Mouse (Mus musculus) lung, adult 2 months (tissue): Measurements from ENCODE around the gene Duox2. TPM values are rescaled to one million over a fixed set of nuclear protein-coding genes. Genes with fewer than 3 reads are reported as not detected.

Experiments
- DNase-seq: peaks from one replicate; pipeline ENCODE4 v3.0.0; 2022
- H3K4me1 ChIP-seq: fragments of 200-500 bp; 2 replicates; pipeline ENCODE4 v1.6.1; 2011; ENCODE audit warnings: low read length; ENCODE audit not compliant: control insufficient read depth, insufficient read depth
- H3K4me3 ChIP-seq: fragments of 200-500 bp; replicated peaks from 2 replicates; pipeline ENCODE3; 2011; ENCODE audit warnings: low read depth, mild to moderate bottlenecking, control low read depth, low read length; ENCODE audit errors: extremely low read depth
- CTCF ChIP-seq: fragments of 200-500 bp; IDR thresholded peaks from 2 replicates; pipeline ENCODE4 v1.5.1; 2011; ENCODE audit warnings: mild to moderate bottlenecking, low read length, control low read depth; ENCODE audit not compliant: insufficient read depth
- POLR2A ChIP-seq: fragments of 200-500 bp; IDR thresholded peaks from 2 replicates; pipeline ENCODE4 v1.6.1; 2011; ENCODE audit warnings: low read depth, mild to moderate bottlenecking, control low read depth, low read length, borderline replicate concordance; ENCODE audit errors: extremely low read depth
- WGBS: fragments of 180-500 bp; shearing (Covaris S2); methylation state at CpG from one replicate; pipeline ENCODE4 v1.1.7; 2018; 5-methylcytosine and 5-hydroxymethylcytosine counted together
- polyA plus RNA-seq: library from polyadenylated mRNA; depleted of rRNA; stranded (reverse); fragments of >200 nt; gene quantifications from 2 replicates; pipeline ENCODE4 v1.2.3, GENCODE M21; 2012

Gene Duox2
- polyA plus RNA-seq, 1 experiment: 0.72 TPM

DNA sequence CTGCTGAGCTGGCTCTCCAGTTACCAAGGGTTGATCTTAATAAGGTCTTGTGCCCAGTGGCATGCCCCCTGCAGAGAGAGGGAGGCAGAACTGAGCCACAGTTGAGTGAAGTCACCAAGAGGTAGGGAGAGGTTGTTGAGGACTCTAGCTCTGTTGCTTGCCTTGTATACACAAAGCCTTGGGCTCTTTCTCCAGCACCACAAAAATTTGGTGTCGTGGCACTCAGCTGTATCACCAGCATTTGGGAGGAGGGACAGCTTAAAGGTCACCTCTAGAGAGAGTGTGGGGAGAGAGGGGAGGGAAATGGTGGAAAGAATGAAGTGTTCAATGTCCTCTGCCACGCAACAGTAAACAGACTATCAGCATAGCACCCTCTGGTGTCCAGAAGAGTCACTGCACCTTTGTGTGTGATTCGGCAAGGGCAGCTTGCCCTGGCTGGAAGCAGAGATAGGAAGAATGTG lies 54.5 kb downstream of the Duox2 start:
- 1% methylated on average over 3 of the region's 3 CpGs for WGBS
- DNase-seq: peak; percentile 73
- TF ChIP-seq POLR2A (no peak), CTCF (peak; percentile 95)
- Histone ChIP-seq H3K4me3 (no peak overlapping the region), H3K4me1 (no peaks in the 10 kb centered on the region; the same call in 1 of the 2 replicates)

DNA sequence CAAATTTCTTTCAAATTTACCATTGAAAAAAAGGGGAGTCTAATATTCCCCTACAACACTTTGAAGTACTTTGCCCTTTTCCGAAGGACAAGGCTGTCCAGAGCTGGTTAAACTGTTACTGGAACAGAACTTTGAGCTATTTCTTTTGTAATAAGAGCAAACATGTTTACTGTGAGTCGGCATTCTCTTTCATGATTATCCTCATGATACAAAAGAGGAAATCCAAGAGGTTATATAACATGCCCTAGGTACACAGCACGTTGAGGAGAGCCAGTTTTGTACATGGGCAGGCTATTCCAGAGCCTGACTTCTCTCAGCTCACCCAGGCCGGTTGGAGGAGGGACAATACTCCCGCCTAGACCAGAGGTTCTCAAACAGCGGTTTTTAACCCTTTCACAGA lies 56.3 kb downstream of the Duox2 start:
- DNase-seq: no peak
- H3K4me1 ChIP-seq: no peaks in the 10 kb centered on the region; the same call in 1 of the 2 replicates
- H3K4me3 ChIP-seq: no peak overlapping the region
- WGBS: 42% methylated on average over 6 of the region's 6 CpGs
- no peak for TF ChIP-seq CTCF
- no peak for TF ChIP-seq POLR2A

DNA sequence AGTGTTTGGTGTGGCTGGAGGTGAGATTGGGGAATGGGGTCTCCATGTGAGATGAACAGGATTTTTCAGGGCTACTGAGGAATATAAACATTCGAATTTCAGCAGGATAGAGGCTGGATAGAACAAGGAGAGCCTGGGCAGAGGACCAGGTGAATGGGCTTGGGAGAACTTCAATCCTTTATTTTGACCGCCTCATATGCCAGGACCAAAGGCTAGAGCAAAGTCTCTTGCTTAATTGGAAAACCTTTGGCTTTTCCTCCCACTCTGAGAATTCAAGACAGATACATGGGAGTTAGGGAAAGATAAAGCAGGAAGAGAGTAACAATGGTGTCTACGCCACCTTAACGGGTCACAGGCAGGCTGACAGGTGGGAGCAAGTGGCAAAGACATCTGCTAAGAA lies 57.0 kb downstream of the Duox2 start:
- Histone ChIP-seq H3K4me1 (no peaks in the 10 kb centered on the region; the same call in 1 of the 2 replicates), H3K4me3 (no peak overlapping the region)
- 81% methylated on average over 4 of the region's 4 CpGs for WGBS
- TF ChIP-seq CTCF (no peak), POLR2A (no peak)
- DNase-seq: no peak

DNA sequence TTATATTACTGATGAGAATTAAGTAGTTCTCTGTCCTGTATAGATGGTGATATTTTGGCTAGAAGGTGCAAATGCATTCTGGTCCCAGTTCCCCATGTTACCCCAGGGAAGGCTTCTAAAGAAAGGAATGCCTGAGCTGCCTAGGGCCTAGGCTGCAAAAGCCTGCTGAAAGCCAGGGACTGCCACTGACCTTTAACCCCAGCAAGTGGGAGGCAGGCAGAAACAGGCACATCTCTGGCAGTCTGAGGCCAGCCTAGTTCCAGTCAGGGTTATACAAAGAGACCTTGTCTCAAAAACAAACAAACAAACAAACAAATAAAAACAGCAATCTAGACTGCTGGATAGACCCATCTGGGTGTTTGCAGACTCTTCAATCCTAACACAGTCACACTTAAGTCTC lies 57.5 kb downstream of the Duox2 start:
- no peak for TF ChIP-seq POLR2A
- no peak for TF ChIP-seq CTCF
- no peaks in the 10 kb centered on the region; the same call in 1 of the 2 replicates for H3K4me1 ChIP-seq
- no peak overlapping the region for H3K4me3 ChIP-seq
- DNase-seq: no peak

DNA sequence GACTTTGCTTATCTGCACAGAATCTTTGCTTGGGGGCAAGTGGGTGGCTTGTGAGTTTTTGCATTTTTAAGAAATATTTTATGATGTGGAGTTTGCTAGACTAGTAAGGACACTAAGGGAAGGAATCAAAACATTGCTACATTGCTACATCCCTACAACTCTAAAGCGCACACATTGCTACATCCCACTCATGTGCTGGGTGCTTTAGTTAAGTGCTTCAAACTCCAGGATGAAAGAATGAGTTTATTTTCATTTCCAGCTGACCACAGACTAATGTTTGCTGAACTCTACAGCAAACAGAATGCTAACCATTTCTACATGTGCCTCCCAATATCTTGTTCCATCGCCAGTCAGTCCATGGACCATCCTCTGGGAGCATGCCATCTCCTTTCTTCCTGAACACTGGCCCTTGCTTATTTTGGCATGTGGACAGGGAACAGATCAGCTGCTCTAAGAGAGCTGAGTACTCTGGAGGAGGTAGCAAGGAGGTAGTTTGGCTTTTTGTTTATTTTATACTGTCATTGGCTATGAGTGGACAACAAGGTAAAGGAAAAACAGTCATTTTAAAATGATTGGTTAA lies 60.3 kb downstream of the Duox2 start:
- DNase-seq: no peak
- TF ChIP-seq CTCF: no peak
- TF ChIP-seq POLR2A: no peak
- Histone ChIP-seq H3K4me3 (no peak overlapping the region), H3K4me1 (no peaks in the 10 kb centered on the region; the same call in 1 of the 2 replicates)
- WGBS: 62% methylated on average over 2 of the region's 2 CpGs

DNA sequence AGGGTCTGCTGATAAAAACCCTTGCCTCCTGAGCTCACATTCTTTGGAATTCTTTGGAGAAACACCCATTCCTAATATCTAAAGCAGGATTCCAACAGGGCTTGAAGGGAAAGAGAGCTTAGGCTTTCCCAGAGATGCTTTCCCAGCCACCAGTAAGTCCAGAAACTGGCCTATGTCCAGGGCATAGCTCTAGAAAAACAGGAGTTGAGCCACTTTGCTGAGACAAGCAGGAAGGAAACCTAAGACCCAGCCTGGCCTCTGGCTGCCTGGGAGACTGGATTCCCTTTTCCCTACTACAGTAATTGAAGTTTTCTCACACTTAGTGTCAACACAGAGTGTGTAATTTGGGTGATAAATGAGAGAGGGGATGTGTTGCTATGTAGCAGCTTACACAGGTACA lies 61.9 kb downstream of the Duox2 start:
- Histone ChIP-seq H3K4me1 (no peaks in the 10 kb centered on the region; the same call in 1 of the 2 replicates), H3K4me3 (no peak overlapping the region)
- no peak for DNase-seq
- TF ChIP-seq CTCF (no peak), POLR2A (no peak)

DNA sequence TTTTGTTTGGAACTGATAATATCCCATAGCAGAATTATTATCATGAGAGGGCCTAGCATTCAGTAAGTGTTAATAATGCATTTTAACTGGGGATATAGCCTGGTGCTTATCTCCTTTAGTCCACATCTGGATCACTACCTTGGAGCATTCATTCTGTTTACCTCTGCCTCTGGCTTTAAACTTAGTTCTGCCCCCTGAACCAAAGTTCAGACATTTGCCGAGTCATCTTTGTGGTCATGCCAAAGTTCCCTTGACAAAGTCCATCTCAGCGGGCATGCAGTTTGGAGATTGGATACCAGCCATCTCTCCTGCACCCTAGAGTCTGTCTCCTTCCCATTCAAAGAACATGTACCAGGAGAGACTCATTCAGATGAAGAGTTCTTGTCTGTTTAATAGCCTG lies 62.8 kb downstream of the Duox2 start:
- WGBS: 51% methylated on average over 2 of the region's 2 CpGs
- H3K4me1 ChIP-seq: no peaks in the 10 kb centered on the region; the same call in 1 of the 2 replicates
- no peak overlapping the region for H3K4me3 ChIP-seq
- no peak for TF ChIP-seq CTCF
- no peak for TF ChIP-seq POLR2A
- no peak for DNase-seq

DNA sequence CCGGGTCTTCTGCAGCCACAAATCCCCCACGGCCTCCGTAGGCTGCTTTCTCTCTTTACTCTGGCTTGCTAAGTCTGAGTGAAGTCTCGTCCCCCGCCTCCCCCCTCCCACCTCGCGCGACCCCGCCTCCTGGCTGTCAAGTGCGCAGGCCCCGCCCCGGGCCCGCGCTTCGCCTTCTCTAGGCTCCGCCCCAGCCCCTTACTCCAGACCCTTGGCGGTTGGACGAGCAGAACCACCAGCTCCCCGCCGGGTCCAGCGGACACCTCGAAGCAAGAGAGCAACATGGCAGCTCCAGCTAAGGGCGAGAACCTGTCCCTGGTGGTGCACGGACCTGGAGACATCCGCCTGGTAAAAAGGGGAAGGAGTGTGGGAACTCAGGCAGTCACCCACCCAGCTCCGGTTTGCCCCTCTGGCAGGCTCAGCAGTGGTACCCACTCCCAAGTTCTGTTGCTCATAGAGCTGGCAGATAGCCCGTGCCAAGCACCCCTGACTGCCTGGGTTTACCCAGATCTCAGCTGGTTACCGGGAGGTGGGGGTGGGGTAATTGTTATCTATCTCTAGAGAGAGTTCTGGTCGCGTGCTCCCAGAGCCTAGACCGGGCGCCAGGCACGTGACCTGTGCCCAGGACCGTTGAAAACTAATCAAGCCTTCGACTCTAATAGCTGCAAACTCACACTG lies 63.5 kb downstream of the Duox2 start, which contains the start of gene Sord:
Gene Sord (plus strand): TSS at position 139 of the 678 bp plus-strand sequence.
- Histone ChIP-seq H3K4me1 (no peaks in the 10 kb centered on the region; the same call in 1 of the 2 replicates), H3K4me3 (peak within 1 kb of the TSS; percentile 85)
- WGBS: 1% methylated on average over 35 of the region's 35 CpGs
- TF ChIP-seq POLR2A (peak; percentile 35; the same call in 1 of the 2 replicates), CTCF (no peak)
- DNase-seq: peak; percentile 64

DNA sequence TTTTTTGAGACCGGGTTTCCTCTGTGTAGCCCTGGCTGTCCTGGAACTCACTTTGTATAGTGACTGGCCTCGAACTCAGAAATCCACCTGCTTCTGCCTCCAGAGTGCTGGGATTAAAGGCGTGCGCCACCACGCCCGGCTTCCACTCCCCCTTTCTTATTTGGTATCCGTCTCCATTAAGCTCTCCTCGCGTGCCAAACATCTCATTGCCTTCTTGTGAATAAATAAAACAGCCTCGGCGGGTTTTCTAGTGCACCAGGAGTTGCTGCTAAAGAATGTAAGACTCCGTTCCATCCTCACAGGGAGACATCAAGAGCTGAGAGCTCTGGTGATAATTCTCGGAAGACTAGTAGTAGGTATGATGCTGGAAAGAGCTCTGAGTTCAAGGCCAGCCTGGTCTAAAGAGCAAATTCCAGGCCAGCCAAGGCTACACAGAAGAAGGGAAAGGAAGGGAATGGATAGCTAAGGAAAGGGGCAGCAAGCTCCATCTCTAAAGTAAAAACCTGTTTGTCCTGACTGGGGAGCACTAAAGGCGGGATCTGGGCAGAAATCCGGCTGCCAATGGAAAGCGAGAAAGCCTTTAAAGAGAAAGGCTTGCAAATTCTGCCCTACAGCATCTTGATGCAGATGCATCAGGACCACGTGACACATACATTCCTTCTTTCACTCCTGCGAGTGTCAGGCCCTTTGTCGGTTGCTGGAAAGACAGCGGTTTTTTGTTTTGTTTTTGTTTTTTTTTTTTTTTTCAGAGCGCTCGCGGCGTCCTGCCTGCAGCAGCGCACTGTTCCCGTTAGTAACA lies 64.3 kb downstream of the Duox2 start:
- DNase-seq: peak; percentile 31
- H3K4me1 ChIP-seq: no peaks in the 10 kb centered on the region; the same call in 1 of the 2 replicates
- no peak for TF ChIP-seq CTCF
- no peak for TF ChIP-seq POLR2A
- peak overlapping the region; percentile 85 for H3K4me3 ChIP-seq
- 5% methylated on average over 26 of the region's 26 CpGs for WGBS
